Mouse (Mus musculus): ENCODE data around the gene Gm5936. TPM values are rescaled to one million over a fixed set of nuclear protein-coding genes. Genes with fewer than 3 reads are reported as not detected.

The Gm5936 gene
- not detected in 4 replicates for total RNA-seq (2023; ENCODE audit: inconsistent age)

GRCm38 (mm10) chrX:74836842-74837522, at the start of gene Gm5936:
TSS of gene Gm5936 (plus strand) at chrX:74837196.

Other genes with a start within 250 kb of the Gm5936 start
- gene Olfr1325, start 244.5 kb upstream of the Gm5936 start, total RNA-seq (2023; ENCODE audit: inconsistent age) = not detected in 4 replicates
- not detected in 4 replicates for gene Gm5640, start 191.6 kb upstream of the Gm5936 start, total RNA-seq (2023; ENCODE audit: inconsistent age)
- not detected in 4 replicates for gene Gm6890, start 96.3 kb upstream of the Gm5936 start, total RNA-seq (2023; ENCODE audit: inconsistent age)
- 7.1 to 10.9 TPM (median 9.1 TPM) in 4 replicates for gene Gab3, start 248.3 kb downstream of the Gm5936 start, total RNA-seq (2023; ENCODE audit: inconsistent age)